Mouse (Mus musculus) neutrophil, adult 5-6 weeks (primary cell): ENCODE data around the gene Coro2b. TPM values are rescaled to one million over a fixed set of nuclear protein-coding genes. Genes with fewer than 3 reads are reported as not detected.
"Not testable (repeated sequence)": the region's sequence is repeated elsewhere in the genome, so short reads cannot be mapped to it uniquely, and the experiment has no call there.

Experiments
- ATAC-seq: fragments of 151-379, 151-347 bp; 2 replicates; pipeline ENCODE4 v1.8.0; 2017; ENCODE audit warnings: mild to moderate bottlenecking, moderate TSS enrichment; ENCODE audit not compliant: insufficient number of reproducible peaks, poor library complexity, low FRiP score, severe bottlenecking; ENCODE audit errors: extremely low read depth
- total RNA-seq: library from RNA; stranded (forward); fragments of 200-1000 nt; gene quantifications from 2 replicates; pipeline ENCODE4 v1.2.3, GENCODE M21; 2017

The Coro2b gene
- total RNA-seq, 1 experiment from 2014 or later, result not detected

DNA sequence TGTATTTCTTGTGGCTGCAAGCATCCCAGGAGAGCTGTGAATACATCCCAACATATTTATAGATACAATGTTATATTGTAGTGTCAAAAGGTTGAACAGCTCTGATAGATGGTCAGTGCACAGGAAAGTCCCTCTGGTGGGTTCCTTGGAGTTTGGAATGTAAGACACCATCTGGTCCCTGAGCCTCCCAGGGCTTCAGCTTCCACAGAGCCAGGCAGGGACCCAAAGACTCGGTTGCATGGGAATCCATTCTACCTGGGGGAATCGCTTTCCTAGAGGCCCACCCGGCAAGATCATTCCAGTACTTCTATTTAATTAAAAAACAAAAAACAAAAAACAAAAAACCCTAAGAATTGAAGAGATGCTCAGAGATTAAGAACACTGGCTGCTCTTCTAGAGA is 78.4 kb downstream of the Coro2b start:
- ATAC-seq, result no peak

DNA sequence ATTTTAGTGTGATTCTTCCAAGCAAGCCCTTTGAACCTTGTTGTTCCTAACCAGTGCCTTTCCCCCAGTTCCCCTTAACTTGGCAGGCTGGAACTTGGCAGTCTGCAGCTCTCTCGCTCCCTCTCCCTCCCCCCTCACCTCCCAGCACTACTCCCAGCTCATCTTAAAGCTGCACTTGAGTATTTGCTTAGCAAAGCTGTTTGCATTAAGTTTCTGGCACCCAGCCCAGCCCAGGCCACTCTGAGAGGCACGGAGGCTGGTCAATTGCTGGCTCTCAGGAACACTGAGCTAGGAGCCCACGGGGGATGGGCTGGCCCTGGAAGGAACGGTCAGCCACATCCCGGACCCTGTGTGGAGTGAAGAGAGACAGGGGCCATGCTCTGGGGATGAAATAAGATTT is 80.8 kb downstream of the Coro2b start:
- ATAC-seq, result no peak

DNA sequence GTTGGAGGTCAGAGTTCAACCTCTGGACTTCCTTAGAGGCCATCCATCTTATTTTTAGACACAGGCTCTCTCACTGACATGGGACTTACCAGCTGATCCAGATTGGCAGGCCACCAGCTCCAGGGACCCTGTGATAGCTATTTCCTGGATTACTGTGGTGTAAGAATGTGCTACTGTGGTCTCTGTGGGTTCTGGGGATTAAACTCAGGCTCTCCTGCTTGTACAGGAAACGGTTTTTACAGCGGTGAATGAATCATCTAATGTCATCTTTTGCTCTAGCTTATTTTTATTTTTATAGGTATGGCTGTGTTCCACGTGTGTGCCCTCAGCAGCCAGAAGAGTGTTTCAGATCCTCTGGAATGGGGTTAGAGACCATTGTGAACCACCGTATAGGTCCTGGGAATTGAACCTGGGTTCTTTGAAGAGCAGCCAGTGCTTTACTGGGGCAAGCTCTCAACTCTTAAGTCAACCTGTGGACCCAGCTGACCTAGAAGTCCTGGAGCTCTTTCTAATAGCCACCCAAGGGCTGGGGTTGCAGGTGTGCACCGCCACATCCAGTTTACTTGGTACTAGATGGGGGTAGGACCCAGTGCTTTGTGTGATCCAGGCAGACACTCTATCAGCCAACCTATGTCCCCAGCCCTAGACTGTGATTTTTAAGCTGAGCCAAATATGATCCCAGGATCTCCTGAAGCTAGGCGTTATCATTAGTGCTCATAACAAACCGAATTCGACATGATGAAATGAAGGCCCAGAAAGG is 81.5 kb downstream of the Coro2b start:
- no peak for ATAC-seq

DNA sequence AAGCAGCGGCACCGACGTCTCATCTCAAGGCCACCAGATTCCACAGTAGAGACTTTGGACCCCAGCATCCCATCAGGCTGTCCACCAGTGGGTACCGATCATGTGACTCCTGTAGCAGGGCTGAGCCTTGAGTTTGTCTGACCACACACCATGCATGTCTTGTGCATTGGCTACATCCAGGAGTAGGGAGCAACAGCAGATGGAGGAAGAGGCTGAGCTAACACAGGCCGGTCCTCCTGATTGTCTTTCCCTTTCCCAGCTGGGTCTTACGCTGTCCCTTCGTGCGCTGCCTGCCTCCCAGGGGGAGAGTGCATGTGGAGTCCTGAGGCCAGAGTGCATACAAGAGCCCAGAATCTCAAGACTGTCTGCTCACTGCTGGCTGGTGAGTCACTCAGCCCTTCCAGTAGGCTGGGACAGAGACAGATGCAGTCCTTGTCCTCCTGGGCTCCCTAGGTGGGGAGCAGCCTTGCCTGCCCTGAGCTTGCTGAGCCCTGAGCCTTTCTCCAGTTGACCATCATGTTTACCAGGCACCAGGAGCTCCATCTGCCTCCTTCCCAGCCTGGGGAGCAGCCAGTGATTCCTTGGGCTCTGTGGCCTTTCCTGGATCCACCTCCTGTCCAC is 84.4 kb downstream of the Coro2b start:
- no peak for ATAC-seq

DNA sequence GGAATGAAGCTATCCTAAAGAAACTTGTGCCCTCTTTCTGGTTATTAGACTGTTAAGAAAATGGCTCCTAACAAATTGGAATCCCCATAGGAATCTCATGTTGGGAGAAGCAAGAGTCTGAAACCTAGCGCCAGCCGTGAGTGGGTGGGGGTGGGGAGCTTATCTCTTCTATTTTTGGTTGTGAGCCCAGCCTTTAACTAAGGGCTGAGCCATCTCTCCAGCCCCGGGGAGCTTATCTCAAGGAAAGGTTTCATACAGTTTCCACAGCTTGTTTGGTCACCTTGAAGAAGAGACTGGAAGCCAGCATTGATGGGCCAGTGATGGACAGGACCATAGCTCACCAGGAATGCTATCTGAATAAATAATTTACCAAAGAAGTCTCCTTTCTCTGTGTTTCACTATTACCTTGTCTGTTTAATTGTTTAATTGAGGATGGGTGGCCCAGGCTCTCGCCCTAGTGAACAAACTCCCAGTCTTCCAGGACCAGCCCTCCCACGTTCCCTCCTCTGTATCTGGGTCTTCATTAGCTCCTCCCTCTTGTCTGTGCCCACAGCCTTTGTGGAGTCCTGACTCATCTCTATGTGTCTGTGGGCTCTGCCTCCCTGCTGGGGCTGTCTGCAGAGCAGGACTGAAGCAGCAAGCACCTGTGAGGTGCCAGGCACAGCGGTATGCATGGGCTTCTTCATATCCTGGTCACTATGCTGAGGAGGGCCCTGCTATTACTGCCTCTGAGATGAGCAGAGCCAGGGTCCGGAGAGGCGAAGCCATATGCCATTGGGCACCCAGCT is 85.1 kb downstream of the Coro2b start:
- ATAC-seq, result no peak

DNA sequence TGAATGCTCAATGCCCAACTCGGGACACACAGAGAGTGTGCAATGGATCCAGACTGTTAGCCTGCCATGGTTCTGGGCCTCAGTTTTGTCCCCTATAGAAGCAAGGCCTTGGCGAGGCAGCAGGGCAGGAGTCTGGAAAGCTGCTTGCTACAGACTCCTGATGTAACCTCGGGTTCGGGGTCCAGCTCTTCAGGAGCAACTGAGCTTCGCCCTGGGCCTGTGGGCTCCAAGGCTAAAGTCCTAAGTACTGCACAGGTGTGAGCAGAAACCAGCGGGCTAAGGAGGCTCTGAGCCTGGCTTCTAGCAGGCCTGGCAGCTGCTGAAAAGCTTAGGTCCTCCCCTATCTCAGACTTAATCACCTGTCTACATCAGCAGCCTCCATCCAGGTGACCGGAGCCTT is 86.0 kb downstream of the Coro2b start:
- ATAC-seq, result no peak

DNA sequence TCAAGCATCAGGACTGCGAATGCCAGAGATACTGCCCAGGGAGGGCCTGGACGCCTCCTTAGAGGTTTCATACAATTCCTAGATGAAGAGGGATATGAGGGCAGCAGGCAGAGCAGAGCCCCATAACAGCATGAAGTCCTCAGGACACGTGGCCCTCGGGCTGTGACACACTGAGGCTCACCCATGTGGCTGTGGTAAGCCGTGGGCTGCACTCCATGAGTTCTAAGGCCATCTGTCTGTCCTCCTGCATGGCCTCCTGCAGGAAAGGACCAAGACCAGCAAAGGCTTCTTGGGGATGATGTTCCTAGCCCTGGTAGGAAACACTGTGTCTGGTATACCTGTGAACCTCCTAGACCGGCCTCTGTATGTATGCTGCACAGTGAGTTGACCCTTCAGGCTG is 86.5 kb downstream of the Coro2b start:
- no peak for ATAC-seq

DNA sequence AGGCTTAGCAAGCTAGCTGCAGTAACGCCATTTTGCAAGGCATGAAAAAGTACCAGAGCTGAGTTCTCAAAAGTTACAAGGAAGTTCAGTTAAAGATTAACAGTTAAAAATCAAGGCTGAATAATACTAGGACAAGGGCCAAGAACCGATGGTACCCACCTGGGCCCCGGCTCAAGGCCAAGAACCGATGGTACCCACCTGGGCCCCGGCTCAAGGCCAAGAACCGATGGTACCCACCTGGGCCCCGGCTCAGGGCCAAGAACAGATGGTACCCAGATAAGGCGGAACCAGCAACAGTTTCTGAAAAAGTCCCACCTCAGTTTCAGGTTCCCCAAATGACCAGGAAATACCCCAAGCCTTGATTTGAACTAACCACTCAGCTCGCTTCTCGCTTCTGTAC is 89.5 kb downstream of the Coro2b start:
- ATAC-seq, result not testable (repeated sequence)

DNA sequence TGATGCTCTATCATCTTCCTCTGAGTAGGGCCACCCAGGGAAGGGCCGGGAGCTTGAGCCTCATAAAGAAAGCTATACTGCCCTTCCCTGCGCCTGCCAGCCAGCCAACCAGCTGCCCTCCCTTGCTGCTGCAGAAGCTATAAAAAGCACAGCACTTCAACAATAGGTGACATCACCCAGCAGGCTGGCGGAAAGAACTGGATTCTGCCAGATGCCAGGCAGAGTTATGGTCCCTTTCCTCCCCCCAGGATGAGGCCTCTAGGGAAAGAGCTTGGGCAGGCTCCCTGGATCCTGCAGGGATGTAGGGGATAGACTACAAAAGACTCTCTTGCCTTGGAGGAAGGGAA is 98.1 kb downstream of the Coro2b start:
- ATAC-seq, result no peak

DNA sequence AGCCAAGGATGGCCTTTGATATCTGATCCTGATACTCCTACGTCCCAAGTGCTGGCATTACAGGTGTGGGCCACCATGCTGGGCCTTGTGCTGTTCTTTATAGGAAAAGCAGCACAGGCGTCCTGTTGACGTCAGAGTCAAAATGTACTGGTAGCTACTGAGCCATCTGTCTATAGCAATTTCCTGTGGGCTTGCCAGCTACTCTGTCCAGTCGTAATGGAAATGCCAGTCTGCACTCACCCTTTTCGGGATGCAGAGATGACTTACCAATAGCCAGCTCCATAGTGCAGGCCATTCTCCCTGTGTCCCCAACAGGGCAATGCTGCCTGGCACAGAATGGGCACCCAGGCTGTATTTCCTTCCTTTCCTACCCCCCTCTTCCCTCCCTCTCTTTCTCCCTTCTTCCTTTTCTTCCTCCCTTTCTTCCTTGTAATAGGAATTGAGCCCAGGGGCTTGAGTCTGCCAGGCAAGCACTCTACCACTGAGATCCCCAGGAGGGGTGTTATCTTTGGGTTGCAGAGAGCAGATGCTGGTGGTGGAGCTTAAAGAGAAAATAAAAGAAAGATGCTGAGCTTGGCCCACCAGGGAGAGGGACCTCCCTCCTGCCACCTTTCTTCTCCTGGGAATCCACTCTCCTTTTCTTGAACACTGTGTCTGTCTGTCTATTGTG is 98.6 kb downstream of the Coro2b start:
- no peak for ATAC-seq

DNA sequence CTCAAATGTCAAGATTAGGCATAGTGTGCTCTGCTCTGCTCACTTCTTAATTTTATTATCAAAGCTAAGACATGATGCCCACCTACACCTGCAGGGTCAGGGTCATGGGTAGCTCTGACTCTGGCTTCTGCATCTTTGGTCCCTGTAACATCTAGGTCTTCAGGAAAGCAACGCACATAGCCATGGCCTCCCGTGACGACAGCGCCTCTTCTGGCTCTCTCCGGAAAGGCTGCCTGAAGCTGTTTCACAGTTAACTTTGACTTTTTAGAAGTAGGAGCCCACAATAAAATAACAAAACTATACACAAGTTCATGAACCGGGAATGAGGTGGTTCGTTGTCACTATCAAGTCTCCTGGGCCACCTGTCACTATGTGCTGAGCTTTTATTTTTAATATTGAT is 99.4 kb downstream of the Coro2b start:
- ATAC-seq, result no peak

DNA sequence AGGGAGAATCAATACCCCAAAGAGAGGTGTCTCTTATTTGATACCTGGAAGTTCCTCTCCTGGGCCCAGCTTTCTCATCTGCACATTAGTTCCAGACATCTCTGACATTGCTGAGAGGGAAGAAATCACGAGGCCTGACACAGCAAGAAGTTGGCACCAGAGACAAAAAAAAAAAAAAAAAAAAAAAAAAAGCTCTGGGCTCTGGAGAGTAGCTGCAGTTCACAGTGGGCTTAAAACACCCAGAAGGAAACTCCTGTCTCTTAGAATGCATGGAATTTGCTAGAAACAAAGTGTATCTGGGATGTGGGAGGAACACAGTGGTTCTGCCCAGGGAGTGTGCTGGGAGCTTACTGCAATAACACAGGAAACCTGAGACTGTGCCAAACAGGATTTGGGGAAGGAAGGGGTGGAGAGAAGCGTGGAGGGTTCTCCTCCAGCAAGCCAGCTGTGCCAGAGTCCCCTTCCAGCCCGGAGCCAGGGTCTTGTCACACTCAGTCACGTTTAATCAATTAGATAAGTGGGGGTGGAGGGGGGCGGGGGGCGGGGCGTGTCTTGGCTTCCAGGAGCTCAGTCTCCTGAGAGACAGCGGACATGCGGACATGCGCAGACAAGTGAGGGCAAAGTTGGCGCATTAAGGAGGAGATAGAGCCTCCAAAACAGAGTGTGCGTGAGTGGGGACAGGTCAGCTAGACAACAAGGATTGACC is 101.1 kb downstream of the Coro2b start:
- ATAC-seq, result no peak

DNA sequence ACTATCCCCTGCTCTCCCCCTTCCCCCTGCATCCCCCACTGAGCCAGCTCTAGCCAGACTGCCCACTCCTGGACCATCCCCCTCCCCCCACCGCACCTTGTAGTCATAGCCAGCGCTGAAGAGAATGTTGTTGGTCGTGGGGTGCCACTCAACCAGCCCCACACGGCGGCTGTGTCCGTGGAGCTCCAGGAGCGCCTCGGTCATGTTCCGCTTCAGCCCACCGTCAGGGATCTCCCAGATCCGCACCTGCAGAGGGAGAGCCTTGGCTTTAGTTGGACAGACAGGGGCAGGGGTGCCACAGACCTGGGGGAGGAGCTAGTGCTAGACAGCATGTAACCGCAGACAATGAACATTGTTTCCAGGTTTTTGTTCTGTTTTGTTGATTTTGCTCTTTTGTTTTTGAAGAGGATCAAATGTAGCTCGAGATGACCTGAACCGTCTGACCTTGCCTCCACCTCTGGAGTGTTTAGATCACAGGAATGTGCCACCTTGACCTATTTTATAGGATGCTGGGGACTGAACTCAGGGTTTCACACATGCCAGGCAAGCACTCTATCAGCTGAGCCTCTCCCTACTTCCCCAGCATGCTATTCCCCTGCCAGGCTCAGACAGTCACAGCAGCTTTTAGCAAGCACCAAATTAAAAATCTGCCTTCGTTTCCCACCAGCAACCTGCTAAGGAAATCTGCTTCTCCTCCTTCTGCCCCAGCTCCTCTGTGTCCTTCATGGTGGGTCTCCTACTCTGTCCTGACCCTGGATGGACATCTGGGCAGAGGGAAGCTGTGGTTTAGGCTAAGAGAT is 104.4 kb downstream of the Coro2b start:
- ATAC-seq, result no peak

DNA sequence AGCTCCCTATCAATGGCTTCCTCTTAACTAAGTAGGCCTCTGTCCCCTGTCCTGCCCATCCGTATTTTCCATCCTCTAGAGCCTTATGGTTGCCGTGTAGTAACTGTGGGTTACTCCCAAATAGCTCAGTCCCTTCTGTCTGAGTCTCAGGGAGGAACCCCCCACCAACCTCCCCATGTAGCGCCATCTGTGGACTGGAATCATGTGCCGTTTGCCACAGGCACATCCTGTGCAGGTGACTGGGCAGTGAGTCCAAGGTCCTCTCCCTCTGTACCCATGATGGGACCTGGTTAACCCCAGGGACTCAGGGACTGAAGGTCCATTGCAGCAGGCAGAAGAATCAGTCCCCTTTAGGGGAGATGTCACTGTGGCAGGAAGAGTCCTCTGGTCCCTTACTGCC is 106.1 kb downstream of the Coro2b start:
- ATAC-seq, result no peak

DNA sequence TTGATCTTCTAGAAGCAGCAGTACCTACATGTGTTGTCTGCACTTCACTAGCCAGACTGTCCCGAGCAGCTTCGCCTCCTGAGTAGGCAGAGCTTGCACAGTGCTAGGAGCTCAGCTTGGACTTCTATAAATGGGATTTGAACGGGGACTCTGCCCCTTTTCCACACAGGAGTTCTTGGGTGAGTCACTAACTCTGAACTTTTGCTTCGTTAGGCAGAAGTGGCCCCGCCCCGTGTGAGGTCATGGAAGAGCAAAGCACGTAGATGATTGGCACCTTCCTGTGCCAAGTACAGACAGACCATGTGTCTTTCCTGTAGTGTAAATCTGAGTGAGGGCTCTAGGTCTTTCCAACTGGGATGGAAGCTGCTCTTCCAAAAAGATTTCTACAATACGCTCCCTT is 109.8 kb downstream of the Coro2b start:
- ATAC-seq, result no peak

DNA sequence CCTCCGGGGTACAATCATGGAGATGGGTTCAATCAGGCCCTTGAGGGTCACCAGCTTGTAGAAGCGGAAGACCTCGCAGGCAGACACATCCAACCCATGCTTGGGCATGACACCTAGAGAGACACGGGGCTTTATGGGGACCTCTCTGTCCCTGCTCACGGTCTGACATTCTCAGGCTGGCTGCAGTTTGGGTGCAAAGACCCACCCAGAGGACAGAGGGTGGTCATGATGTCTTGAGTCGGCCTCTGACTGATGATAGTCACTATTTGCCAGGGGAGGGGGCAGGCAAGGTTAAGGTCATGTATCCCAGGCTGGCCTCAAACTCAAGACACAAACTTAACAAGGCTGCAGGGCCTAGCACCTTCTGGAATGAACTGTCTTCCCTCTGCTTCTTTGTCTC is 110.3 kb downstream of the Coro2b start:
- ATAC-seq, result no peak

DNA sequence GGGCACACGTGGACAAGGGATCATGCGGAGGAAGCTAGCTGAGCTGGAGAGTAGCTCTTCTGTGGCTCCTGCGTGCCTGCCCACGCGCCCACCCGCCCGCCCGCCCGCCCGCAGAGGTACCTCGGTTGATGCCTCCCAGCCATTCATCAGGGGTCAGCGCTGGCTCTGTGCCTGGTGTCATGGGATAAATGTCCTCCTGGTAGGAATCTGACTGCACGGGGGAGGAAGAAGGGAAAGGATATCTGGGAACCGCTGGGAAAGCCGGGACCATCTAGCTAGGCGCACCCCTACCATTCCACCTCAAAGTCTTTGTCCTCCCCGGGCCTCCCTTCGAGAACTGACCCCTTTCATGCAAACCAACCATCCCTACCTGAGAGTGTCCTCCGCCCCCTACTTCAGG is 110.8 kb downstream of the Coro2b start:
- ATAC-seq, result no peak

DNA sequence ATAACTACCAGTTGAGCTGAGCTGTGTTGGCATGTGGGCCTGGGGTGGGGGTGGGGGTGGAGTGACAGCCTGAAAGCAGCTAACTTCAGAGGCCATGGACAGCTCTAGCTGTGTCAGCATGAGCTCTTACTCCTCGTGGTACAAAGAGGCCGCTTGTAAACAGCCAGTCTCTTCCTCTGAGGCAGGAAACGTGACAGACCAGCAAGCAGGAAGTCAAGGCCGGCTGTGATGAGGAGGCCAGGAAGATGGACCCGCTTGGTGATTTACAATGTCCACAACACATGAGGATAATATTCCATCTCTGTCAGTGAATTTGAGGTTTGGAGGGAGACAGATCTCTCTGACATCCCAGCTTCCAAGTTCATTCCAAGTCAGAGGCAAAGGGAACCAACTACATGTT is 111.6 kb downstream of the Coro2b start:
- ATAC-seq, result no peak
